Mouse (Mus musculus) erythroblast, embryonic 14.5 days (primary cell): ENCODE results near the gene Mrc2. TPM values are rescaled to one million over a fixed set of nuclear protein-coding genes. Genes with fewer than 3 reads are reported as not detected.
A peak's percentile ranks its signal among the peaks of the same experiment; 100 is the strongest.

ENCODE experiments used
- H3K27me3 ChIP-seq: 2 replicates; pipeline ENCODE4 v1.6.1; 2012; ENCODE audit warnings: inconsistent platforms; ENCODE audit not compliant: control insufficient read depth
- H3K36me3 ChIP-seq: 2 replicates; pipeline ENCODE4 v1.6.1; 2012; ENCODE audit warnings: mild to moderate bottlenecking, inconsistent platforms; ENCODE audit not compliant: control insufficient read depth
- H3K4me1 ChIP-seq: 2 replicates; pipeline ENCODE4 v1.6.1; 2012; ENCODE audit warnings: inconsistent platforms; ENCODE audit not compliant: control insufficient read depth
- H3K4me3 ChIP-seq: replicated peaks from 2 replicates; pipeline ENCODE3; 2012; ENCODE audit warnings: moderate library complexity, mild to moderate bottlenecking, inconsistent platforms
- H3K9me3 ChIP-seq: 2 replicates; pipeline ENCODE4 v1.6.1; 2012; ENCODE audit warnings: low read length, inconsistent platforms, mixed read lengths; ENCODE audit not compliant: control insufficient read depth
- GATA1 ChIP-seq: IDR thresholded peaks from 2 replicates; pipeline ENCODE4 v1.6.1; 2012; ENCODE audit warnings: low read length, inconsistent platforms, mixed read lengths
- TAL1 ChIP-seq: IDR thresholded peaks from 3 replicates; pipeline ENCODE4 v1.6.1; 2012; ENCODE audit warnings: low read length, inconsistent platforms, mixed read lengths
- polyA plus RNA-seq: library from polyadenylated mRNA; stranded (reverse); fragments of >175 nt; gene quantifications from 2 replicates; pipeline ENCODE4 v1.2.3, GENCODE M21; 2012

Gene Mrc2
- 0.01 and 0.03 TPM in 2 replicates for polyA plus RNA-seq

DNA sequence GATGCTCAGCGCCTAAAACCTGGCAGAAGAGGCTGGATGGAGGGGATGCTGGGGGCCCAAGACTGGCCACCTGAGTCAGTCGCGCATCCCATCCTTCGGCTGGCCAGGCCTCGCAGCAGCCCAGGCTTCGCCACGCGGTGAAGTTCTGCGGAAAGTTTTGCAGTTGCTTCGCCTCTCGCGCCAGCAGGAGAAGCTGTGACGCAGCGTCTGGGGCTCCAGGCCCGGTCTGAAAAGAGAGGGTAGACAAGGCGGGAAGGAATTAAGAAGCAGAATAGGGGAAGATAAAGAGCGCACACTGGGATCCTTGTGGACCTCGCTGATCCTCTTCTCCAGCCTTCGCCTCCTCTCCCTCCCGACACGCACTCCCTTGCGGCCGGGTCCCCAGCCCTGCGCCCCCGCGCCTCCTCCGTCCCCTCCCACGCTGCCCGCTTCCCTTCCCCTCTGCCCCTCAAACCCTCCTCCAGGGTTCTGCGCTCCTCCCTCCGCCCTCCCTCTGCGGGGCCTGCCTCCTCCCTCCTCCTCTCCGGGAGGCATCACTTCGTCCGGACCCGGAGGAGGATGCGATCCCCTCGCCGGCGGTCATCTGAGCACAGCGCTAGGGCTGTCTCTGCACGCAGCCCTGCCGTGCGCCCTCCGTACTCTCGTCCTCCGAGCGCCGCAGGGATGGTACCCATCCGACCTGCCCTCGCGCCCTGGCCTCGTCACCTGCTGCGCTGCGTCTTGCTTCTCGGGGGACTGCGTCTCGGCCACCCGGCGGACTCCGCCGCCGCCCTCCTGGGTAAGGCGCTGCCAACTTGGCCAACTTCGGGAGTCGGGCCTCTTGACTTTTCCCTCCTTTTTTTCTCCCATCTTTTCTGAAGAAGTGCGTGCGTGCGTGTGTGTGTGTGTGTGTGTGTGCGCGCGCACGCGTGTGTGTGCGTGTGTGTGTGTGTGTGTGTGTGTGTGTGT, at the start of gene Mrc2:
Mrc2 (plus strand) TSS at position 520 of the 948 bp plus-strand sequence.
- H3K36me3 ChIP-seq, result peaks cover 10% of the 10 kb centered on the region
- peaks cover 5% of the 10 kb centered on the region for H3K4me1 ChIP-seq
- no peak for TF ChIP-seq TAL1
- peaks cover 3% of the 10 kb centered on the region; the same call in 1 of the 2 replicates for H3K9me3 ChIP-seq
- H3K4me3 ChIP-seq, result peak within 1 kb of the TSS; percentile 7
- peaks cover 58% of the 10 kb centered on the region for H3K27me3 ChIP-seq

DNA sequence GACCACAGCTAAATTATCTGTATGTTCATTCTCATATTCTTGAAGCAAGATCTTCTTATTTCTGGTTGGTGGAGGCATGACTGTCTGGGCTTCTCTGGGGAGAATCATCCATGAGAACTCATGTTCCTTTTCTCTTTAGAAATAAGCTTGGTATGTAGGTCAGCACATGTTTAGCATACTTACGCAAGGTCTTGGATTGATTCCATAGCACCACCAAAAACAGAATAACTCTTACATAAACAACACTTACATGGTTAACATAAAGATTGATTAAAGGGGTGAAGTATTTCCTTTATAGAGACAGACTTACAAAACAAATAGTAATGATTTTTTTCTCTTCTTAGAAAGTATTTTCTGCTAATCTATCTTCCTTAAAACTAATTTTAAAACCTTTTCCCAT, 46.1 kb upstream of the Mrc2 start:
- H3K4me1 ChIP-seq, result no peaks in the 10 kb centered on the region
- TF ChIP-seq TAL1 (no peak), GATA1 (no peak)
- no peaks in the 10 kb centered on the region for H3K27me3 ChIP-seq
- peaks cover 99% of the 10 kb centered on the region for H3K36me3 ChIP-seq
- H3K4me3 ChIP-seq, result no peak overlapping the region
- H3K9me3 ChIP-seq, result no peaks in the 10 kb centered on the region

DNA sequence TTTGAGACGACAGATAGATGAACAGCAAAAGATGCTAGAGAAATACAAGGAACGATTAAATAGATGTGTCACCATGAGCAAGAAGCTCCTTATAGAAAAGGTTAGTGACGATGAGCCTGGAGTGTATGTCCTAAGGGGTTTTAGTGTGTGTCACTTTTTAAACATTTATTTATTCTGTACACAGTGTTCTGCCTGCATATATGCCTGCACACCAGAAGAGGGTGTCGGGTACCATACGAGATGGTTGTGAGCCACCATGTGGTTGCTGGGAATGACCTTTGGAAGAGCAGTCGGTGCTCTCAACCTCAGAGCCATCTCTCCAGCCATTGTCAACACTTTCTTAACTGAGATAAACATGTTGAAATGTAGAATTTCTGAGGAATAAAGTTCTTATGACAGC, 45.7 kb upstream of the Mrc2 start:
- Histone ChIP-seq H3K27me3 (no peaks in the 10 kb centered on the region), H3K4me1 (no peaks in the 10 kb centered on the region), H3K9me3 (no peaks in the 10 kb centered on the region), H3K4me3 (no peak overlapping the region), H3K36me3 (peaks cover 99% of the 10 kb centered on the region)
- no peak for TF ChIP-seq TAL1
- TF ChIP-seq GATA1, result no peak

DNA sequence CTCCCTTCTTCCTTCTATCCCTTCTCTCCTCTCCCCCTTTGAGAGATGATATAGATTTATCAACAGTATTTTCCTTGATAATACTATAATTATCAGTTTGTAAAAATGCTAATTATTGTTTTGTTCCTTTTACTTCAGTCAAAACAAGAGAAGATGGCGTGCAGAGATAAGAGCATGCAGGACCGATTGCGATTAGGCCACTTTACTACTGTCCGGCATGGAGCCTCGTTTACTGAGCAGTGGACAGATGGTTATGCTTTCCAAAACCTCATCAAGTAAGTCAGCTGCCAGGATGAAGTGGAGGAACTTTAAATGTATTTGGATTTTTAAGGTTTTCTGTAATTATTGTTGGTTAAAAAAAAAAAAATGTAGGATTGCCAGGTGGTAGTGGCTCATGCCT, 45.1 kb upstream of the Mrc2 start:
- Histone ChIP-seq H3K4me1 (no peaks in the 10 kb centered on the region), H3K4me3 (no peak overlapping the region), H3K27me3 (no peaks in the 10 kb centered on the region), H3K36me3 (peaks cover 99% of the 10 kb centered on the region), H3K9me3 (no peaks in the 10 kb centered on the region)
- TF ChIP-seq TAL1 (no peak), GATA1 (peak; percentile 45; the same call in 1 of the 2 replicates)

DNA sequence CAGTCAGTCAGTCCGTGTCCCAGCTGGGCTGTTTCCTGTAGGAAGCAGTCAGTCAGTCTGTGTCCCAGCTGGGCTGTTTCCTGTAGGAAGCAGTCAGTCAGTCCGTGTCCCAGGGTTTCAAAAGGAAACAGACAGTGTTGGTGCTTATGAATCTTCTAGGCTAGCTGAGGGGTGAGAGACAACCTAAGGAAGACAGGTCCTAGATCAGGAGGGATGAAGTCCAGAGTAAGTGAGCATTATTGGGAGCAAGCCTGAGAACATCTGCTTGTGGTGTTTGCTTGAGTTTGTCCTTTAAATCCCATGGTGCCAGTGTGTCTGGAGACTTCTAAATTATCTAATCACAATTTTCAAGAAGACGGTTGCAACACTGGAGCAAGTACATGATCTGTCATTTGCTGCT, 32.7 kb upstream of the Mrc2 start:
- Histone ChIP-seq H3K4me3 (no peak overlapping the region), H3K36me3 (peaks cover 89% of the 10 kb centered on the region), H3K9me3 (no peaks in the 10 kb centered on the region), H3K4me1 (no peaks in the 10 kb centered on the region), H3K27me3 (no peaks in the 10 kb centered on the region)
- TF ChIP-seq GATA1 (no peak), TAL1 (no peak)

DNA sequence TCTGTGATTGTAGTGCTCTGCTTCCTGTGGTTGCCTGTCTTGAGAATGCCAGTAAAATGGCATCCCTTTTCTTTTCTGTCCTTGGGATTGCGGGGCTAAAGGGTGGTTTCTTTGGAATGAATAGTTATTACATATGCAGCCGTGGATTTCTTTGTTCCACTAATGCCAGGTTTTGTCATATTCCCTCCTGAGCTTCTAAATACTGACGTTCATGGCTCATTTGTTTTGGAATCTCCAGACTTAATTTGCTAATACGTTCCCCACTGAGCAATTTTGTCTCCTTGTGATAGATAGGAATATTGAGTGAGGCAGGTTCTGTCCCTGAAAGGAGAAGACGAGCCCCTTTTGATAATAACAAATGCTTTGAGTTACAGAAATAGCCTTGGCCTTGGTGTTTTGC, 31.3 kb upstream of the Mrc2 start:
- TF ChIP-seq TAL1 (no peak), GATA1 (no peak)
- H3K36me3 ChIP-seq, result peaks cover 86% of the 10 kb centered on the region
- no peaks in the 10 kb centered on the region for H3K4me1 ChIP-seq
- H3K9me3 ChIP-seq, result no peaks in the 10 kb centered on the region
- no peaks in the 10 kb centered on the region for H3K27me3 ChIP-seq
- no peak overlapping the region for H3K4me3 ChIP-seq

DNA sequence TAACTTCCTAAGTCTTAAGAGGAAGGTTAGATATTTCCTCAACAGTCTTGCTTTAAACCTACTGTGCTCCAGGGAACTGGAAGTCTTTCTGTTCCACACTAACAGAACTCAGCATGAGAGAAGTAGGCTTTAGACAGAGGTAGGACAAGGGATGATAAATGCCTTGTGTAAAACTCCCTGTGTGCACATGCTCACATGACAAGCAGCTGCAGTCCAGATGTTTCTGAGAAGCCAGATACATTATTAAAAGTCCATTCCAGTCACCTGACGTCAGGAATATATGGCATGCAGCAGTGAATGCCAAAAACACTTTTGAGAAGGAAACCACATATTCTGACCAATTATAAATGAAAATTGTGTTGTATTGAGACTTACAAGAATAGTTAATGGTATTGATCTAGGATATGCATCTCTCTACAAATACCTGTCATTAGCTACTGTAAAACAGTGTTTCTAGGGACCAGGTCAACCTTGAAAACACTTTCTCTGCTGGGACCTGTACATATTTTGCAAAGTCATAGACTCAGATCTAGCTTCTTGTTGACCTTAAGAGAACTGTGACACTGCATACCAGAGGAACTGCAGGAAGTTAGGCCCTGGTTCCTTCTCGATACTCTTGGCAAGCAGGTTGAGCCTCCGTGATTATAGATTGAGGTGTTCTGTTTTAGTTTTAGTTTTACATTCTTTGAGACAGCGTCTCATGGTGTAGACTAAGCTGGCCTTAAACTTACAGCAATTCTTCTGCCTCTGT, 30.7 kb upstream of the Mrc2 start:
- Histone ChIP-seq H3K4me1 (no peaks in the 10 kb centered on the region), H3K27me3 (no peaks in the 10 kb centered on the region), H3K36me3 (peaks cover 86% of the 10 kb centered on the region), H3K4me3 (no peak overlapping the region), H3K9me3 (no peaks in the 10 kb centered on the region)
- no peak for TF ChIP-seq GATA1
- no peak for TF ChIP-seq TAL1

DNA sequence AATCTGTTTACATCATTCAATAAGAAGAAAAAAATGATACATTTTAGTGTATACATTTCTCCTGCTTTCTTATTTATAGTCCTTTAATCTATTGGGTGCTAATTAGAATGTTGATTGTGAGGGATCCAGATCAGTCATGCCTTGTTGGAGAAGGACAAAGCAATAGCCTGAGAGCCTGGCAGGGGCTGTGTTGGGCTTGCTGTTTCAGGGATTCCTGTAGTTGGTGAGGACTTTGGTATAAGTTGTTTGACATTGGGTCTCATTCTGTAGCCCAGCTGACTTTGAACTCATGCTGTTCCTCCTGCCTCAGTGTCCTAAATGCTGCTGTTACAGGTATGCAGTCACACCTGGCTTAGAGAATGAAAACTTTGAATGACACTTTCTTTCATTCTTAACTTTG, 27.9 kb upstream of the Mrc2 start:
- Histone ChIP-seq H3K4me3 (no peak overlapping the region), H3K27me3 (no peaks in the 10 kb centered on the region), H3K4me1 (no peaks in the 10 kb centered on the region), H3K36me3 (peaks cover 91% of the 10 kb centered on the region), H3K9me3 (no peaks in the 10 kb centered on the region)
- TF ChIP-seq GATA1 (no peak), TAL1 (no peak)

DNA sequence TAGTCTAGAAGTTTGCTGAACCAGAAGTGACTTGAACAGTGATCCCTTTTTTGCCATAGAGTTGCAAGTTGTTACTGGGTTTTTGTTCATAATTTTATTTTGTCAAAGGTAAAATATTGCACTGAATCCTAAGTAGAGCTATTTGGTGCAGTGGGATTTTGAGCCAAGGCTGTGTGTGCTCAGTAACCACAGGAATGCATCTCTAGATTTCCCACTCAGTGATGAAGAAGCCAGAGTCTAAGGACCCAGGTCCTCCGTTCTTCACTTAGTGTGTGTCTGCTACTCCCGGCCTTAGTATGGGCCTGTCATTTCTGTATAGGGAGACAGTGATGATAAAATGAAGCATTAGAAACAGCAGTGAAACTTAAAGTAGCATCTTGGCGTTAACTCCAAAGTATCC, 27.5 kb upstream of the Mrc2 start:
- H3K9me3 ChIP-seq, result no peaks in the 10 kb centered on the region
- TF ChIP-seq GATA1 (no peak), TAL1 (no peak)
- no peak overlapping the region for H3K4me3 ChIP-seq
- no peaks in the 10 kb centered on the region for H3K4me1 ChIP-seq
- H3K36me3 ChIP-seq, result peaks cover 91% of the 10 kb centered on the region
- no peaks in the 10 kb centered on the region for H3K27me3 ChIP-seq
